Mouse (Mus musculus) T-helper 2 cell (primary cell): ENCODE results near the gene Aoc2.

ENCODE experiments used
- in situ Hi-C: fragments of 300-600 bp; cut with MboI, MseI; formaldehyde crosslinking; loops from one replicate; pipeline ENCODE4 v1.15.1; 2025; ENCODE audit warnings: high pct_unique_total_duplicates

Aoc2 gene

DNA sequence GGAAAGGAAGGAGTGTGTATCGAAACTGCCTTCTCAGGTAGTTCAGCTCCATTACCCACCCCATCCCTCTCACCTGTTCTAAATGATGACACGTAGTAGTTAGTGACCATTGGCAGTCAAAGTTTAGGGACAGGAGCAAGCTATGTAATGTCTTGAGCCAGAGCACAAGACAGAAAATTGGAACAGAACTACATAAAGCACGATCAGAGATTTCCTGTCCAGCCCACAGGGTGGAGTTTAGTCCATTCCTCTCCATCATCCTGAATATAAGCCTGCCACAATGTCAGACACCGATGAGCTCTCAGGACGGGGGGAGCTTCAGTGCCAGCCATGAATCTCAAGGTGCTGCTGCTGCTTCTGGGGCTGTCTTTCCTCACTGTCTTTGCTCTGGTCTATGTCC is at the start of gene Aoc2:
Gene Aoc2, plus strand, starts transcription at position 301 of the 400 bp plus-strand sequence.
- in situ Hi-C loops = no loop called here

DNA sequence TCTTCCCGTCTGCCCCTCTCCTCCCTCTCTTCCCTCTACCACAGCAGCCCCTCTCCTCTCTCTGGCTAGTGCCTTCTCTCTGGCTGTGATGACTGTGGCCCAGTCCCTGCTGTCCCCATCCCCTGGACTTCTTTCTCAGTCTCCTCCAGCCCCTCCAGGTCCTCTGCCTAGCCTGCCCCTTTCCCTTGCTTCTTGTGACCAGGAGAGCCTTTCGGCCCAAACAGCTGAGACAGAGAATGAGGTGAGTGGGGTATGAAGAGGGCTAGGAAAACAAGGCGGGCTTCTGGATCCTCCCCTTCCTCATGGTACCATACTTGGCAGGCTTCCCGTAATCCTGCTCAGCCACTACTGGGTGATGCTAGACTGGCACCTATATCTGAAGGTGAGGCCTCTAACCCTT is 49.6 kb upstream of the Aoc2 start:
- in situ Hi-C loops = no loop called here

DNA sequence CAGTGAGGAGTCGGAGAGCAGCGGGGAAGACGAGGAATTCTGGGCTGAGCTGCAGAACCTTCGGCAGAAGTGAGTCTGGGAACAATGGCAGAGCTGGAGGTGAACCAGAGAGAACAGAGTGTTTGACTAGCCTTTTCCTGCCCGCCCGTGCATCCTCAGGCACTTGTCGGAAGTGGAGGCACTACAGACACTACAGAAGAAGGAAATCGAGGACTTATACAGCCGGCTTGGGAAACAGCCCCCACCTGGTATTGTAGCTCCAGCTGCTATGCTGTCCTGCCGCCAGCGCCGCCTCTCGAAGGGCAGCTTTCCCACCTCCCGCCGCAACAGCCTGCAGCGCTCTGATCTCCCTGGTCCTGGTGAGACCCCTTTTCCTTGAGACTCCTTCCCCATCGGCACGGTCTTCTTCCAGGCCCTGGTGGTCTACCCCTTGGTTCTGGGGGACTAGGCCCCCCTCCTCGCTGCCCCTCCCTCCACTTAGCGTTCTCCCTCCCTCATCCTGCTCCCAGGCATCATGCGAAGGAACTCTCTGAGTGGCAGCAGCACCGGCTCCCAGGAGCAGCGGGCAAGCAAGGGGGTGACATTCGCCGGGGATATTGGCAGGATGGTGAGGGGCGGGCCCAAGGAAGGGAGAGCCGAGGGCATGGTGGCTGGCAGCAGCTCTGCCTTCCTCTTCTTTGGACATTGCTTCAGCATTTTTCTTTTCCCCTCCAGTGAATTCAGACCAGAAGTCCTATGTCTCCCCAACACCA is 48.4 kb upstream of the Aoc2 start:
- in situ Hi-C loops = no loop called here

DNA sequence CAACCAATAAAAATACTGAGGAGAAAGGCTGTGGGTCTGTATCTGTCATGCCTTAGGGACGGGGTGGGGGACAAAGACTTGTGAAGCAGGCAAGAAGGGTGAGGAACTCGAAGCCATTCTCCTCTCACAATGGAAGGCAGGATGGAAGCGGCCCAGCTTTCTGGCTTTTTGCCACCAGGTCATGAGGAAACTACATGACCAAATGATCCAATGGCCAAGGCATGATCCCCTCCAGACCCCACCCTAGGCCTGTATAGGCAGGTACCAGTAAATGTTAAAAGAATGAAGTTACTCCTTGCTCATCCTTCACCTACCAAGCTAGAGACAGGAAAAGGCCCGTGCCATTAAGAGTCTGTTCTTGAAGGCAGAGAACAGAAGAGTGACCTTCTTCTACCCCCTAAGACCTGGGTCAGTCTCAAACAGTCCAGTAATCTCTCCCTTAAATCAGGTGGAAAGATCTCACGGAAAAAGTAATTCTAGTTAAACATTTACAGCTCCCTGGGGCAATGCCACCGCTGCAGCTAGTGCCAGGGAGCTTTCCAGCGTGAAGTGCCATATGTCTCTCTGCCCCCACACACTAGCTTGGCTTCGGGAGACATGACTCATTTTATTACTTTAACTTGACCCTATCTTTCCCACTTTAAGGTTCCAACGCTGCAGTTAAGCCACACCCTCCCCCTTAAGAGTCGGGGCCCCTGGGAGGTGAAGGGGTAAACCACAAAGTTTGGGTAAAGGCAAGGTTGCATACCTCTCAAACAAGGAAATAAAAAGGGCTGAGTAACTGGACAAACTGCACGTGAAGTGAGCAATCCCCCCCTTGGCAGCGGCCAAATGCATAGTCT is 47.3 kb upstream of the Aoc2 start:
- in situ Hi-C loops = no loop called here

DNA sequence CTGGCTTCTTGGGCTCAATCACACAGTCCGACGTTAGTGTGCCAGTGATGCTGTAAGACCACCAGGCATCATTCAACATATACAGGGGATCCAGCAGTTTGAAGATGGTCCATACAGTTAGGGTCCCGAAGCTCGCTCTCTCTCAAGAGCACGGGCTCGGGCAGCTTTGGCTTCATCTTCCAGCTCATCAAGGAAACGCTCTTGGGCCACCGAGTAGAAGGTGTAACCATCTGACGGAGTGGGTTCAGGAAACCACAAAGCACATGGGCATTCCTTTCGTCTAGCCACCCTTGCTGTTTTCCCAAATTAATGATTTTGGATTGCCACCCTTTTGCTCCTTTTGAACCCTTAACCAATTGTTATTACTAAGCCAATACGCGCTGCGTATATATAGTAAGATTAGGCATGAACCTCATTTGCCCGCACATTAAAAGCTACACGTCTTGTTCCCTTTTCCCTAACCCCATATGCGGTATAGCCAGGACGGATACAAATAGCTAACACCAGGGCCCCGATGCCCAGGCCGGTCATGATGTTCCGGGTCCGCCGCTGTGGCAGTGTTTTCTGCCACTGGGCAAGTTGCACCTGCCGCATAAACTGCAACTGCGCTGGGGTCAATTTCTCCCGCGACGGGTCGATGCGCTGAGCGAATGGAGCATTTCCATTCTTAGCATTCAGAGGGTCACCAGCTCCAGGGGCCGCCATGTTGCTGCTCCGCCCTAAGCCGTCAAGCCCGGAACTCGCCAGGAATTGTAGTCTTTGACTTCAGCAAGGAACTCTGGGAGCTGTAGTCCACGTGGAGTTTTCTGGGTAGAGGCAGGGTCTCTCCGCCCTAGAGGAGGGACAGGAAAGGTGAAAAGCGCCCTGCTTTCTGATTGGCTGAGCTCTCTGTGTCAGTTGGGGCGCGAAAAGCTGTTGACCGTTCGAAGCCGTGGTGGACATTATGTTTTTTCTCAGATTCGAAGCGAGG is 46.4 kb upstream of the Aoc2 start, which contains the start of the genes Cntd1 and Coa3:
Gene Cntd1, plus strand, starts transcription at position 790 of the 970 bp plus-strand sequence.
Gene Coa3, minus strand, starts transcription at position 892 of the 970 bp plus-strand sequence.
- in situ Hi-C loops = no loop called here

DNA sequence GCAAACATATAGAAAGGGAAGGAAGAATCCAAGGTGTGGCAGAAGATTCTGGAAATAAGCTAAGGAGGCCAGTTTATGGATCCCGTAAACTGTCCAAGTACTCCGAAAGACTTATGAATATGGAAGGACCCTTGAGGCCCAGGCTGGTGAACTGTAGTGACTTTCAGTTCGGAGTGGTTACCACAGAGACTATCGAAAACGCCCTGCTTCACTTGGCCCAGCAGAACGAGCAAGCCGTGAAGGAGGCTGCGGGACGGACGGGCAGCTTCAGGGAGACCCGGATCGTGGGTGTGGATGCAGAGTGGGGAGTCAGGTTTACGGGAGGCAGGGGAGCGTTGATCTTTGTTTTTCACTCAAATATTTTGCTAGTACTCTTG is 45.7 kb upstream of the Aoc2 start:
- in situ Hi-C loops = no loop called here

DNA sequence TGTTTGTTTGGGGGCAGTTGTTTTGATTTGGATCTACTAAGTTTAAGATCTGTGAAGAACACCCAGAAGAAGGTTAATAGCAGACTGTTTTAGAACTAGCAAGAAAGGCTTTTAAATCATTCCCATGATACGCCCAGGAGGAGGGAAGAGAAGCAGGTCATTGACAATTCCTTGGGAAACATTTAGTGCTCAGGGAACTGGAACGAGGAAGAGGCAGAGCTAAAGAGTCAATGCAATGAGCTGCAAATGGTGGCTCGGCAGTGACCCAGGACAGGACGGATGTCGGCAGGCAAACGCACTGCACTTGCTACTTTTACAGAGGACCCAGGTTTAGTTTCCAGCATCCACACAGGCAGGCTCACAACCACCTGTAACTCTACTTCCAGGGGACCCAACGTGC is 44.0 kb upstream of the Aoc2 start:
- in situ Hi-C loops = no loop called here

DNA sequence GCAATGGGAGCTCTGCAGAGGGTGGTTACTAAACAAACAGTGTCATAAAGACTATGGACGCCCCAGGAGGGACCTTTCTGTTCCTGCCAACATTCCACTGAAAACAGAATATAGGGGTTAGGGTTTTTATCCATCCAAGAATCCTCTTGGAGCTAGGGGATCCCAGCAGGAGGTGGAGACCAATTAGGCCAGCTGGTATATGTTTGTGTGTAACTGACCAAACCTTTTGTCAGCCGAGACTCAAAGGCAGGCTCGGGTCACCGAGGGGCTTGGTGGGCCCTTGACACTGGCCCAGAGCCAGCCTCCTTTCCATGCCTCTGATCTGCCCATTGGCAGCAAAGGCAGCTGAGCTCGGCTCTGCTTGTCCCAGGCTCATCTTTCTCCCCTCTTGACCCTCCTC is 42.0 kb upstream of the Aoc2 start:
- in situ Hi-C loops = no loop called here

DNA sequence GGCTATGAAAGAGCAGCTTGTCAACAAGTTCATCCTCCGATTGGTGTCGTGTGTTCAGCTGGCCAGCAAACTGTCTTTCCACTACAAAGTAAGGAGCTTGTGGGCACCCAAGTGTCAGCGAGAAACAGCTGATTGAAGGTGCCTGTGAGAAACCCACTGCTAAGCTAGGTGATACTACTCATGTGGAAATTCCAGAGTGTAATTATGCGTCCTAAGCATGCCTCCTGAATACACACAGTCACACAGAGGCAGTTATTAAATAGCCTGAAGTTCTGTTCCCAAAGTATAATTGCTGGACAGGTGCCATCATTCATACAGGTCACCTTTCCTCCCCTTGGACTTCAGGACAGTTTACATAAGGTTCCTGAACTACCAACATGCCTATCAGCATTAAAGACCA is 41.1 kb upstream of the Aoc2 start:
- in situ Hi-C loops = no loop called here

DNA sequence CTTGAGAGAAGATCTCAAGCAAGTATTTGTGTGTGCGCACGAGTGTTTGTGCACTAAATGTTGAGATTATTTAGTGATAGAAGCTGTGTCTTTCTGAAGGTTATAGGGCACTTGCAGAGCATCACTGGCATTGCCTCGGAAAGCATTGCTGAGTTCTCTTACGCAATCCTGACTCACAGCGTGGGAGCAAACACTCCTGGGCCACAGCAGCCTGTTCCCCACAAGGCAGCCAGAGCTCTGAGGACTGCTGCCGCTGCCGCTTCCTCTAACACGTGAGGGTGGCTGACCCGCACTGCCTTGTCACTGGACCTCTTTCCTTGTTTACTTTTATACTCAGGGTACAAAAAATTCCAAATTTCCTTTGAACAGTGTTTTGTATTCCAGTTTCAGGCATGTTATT is 37.6 kb upstream of the Aoc2 start:
- in situ Hi-C loops = no loop called here

DNA sequence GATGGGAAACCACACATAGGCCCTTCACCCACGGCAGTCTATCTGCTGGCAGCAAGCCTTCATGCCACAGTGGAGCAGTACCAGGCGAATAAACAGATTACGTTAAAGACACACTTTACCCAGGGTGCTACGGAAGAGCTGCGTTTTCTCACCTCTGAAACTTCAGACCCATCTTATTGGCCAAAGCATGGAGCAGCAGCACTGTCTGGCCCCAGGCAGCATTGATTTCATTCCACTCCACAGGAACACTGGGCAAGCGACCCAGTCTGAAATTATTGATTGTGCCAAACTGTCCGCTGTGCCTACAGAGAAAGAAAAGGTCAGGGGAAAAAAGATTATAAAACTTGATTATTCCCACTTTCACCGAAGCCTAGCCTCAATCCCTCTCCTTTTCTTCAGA is 33.6 kb upstream of the Aoc2 start:
- in situ Hi-C loops = no loop called here

DNA sequence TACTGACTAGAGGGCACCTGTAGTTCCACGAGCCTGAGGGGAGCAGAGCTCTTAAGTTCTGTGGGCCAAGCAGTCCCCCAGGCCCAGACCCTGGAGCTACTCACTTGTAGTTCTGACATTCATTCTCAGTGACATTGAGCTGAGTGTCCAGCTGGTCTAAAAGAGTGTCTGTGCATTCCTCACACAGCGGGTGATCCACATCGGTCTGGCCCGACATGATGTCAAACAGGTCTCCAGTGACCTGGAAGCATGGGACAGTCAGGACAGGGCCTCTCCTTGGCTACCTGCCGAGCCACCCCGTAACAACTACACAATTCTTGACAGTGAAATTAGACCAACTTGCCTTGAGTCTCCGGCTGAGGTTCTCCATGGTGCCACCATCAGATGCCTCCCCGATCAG is 29.7 kb upstream of the Aoc2 start:
- in situ Hi-C loops = no loop called here

DNA sequence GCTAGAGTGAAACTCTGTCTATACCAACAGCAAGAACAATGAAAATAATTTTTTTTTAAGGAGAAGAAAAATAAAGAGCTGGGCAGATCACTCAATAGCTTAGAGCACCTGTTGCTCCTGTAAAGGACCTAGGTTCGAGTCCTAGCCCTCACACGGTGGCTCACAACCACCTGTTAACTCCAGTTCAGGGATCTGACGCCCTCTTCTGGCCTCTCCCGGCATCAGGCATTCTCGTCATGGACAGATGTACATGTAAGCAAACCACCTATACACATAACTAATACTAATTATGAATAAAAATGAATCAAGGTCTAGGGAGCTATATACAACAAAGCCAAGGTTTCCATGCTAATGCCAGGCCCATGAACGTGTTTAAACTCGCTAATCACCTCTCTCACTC is 24.0 kb upstream of the Aoc2 start:
- in situ Hi-C loops = no loop called here

DNA sequence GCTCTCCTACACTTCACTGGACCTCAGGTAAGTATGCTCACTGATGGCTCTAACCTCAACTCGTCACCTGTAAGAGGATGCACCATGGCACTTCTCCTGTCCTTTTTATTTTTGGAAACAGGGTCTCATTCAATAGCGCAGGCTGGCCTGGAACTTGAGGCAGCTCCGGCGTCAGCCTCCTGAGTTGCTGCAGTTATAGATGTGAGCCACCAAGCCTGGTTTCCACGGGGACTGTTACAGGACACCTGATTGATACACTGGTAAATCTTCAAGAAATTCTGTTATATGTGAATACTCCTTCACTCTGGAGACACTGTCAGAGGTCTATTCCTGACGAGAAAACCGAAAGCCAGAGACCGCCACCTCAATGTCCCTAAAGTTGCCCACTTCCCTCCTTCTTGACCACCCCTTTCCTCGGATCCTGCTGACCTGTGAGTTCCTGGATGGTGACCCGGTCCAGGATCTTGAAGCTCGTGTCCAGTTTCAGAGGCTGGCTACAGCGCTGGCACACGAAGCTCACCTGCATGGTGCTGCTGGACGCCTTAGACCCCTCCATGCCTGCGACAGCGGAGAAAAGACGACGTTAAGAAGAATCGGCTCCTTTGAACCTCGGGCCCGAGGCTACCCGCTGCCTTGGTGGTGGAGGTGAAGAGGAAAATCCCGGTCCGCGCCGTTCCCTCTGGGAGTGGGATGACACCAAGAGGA is 23.4 kb upstream of the Aoc2 start:
- in situ Hi-C loops = no loop called here

DNA sequence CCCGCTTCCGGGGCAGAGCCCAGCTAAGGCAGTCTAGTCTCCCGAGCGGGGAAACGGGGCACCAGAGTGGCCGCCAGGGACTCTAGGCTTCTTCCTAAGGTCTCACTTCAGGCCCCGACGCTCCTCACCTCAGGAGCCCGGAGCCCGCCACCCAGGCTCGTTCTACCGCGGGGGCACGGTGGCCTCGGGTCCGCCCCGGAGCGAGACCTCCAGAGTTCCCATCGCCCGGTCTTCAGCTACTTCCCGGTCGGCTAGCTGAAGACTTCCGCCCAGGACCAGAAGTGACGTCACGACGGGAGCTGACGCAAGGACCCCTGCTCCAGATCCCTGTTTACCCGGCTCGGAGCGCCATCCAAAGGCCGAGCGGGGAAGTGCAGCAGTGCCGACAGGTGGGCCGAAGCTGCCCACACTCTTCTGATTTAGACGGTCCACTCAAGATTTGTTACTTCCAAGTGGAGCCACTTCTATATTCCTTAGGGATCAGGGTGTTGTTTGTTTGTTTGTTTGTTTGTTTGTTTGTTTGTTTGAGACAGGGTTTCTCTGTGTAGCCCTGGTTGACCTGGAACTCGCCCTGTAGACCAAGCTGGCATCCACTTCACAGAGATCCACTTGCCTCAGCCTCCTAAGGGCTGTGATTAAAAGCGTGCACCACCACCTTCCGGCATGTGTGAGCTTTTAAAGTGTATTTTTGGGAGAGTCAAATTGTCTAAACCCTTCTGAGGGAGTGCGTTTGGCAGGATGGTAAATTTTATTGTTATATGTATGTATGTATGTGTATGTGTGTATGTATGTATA is 22.7 kb upstream of the Aoc2 start, which contains the start of gene Becn1:
Gene Becn1, minus strand, starts transcription at position 283 of the 795 bp plus-strand sequence.
- in situ Hi-C loops = no loop called here

DNA sequence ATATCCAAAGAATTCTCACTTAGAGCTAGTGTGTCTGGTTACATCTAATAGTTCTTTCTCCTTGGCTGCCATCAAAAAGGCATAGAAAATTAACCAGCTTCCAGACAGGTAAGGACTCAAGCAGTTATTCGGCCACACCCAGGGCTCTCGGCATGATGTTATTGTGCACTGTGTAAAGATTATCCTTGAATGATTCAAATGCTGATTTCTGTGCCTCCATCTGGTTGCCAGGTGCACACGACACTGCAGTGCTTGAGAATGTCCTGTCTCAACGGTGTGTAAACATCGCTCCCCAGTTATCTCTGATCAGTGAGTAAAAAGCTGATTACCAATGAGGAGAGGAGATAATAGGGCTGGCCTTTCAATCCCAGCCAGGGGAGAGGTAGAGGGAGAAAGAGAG is 17.1 kb upstream of the Aoc2 start:
- in situ Hi-C loops = no loop called here

DNA sequence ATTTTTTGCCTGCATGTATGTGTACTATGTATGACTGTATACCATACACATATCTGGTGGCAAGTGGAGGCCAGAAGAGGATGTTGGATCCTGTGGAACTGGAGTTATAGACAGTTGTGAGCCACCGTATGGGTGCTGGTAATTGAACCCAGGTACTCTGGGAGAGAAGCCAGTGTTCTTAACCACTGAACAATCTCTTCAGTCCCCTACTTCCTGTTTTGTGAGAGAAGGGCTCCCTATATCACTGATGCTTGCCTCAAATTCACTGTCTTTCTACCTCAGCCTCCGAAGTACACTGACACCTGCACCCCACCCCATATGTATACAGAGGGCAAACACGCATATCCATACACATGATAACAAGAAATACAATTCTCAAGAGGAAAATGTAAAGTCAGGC is 13.8 kb upstream of the Aoc2 start:
- in situ Hi-C loops = no loop called here

DNA sequence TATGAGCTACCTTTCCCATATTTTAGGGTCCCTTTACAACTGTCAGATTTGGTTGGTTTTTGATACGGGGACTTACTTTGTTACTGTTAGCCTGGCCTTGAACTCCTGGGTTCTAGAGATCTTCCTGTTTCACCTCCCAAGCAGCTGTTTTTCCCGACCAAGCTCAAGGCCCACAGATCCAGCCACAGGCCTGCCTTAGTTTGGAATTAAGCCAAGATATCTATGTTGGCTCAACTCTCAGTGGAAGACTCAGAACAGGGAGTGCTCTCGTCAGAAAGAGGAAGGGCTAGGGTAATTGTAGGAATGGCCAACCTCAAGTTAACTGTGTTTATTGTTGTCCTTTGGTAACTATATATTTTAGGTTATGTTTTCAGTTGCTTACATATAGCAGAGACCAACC is 12.7 kb upstream of the Aoc2 start:
- in situ Hi-C loops = no loop called here

DNA sequence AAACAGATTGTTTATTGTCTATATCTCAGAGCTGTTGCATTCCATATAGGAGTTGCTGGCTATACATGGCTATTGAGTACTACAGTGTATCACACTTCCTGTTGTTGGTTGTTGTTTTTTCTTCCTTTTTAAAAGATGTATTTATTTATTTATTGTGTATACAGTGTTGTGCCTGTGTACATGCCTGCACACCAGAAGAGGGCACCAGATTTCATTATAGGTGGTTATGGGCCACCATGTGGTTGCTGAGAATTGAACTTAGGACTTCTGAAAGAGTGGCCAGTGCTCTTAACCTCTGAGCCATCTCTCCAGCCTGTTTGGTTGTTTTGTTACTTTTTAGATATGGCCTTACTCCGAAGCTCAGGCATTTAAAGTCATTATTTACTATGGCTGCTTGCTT is 10.3 kb upstream of the Aoc2 start:
- in situ Hi-C loops = no loop called here

DNA sequence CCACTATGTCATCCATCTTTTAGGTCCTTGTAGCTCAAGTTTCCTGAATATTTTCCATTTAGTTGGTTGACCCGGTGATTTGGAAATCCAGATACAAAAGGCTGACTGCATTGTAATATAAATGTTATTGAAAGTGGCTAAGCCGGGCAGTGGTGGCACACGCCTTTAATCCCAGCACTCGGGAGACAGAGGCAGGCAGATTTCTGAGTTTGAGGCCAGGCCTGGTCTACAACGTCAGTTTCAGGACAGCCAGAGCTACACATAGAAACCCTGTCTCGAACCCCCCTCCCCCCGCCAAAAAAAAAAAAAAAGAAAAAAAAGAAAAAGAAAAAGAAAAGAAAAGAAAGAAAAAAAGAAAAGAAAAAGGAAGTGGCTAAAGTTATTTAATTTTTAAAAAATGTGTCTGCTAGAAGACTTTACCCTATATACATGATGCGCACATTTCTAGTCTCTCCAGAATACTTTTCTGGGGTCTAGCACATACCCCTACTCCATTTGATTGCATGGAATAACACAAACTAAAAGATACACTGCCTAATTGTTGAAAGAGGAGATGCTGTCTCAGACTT is 9.7 kb upstream of the Aoc2 start:
- in situ Hi-C loops = no loop called here
